Mouse (Mus musculus) neural tube, embryonic 14.5 days (tissue): ENCODE data around the gene Mcm2. TPM values are rescaled to one million over a fixed set of nuclear protein-coding genes. Genes with fewer than 3 reads are reported as not detected.
A peak's percentile ranks its signal among the peaks of the same experiment; 100 is the strongest.

Experiments
- ATAC-seq: fragments of 200-750 bp; cut with Nextera tagmentation; 2 replicates; pipeline ENCODE4 v1.8.0; 2017; ENCODE audit warnings: low read depth, mild to moderate bottlenecking, moderate TSS enrichment, moderate library complexity
- H3K27ac ChIP-seq: fragments of 300-500 bp; sonication (generic); 2 replicates; pipeline ENCODE4 v1.5.1; 2014; ENCODE audit warnings: low read depth, mild to moderate bottlenecking, control low read depth, low read length, moderate library complexity, mixed read lengths
- H3K27me3 ChIP-seq: fragments of 300-500 bp; sonication (generic); 2 replicates; pipeline ENCODE4 v1.6.1; 2014; ENCODE audit warnings: low read length; ENCODE audit not compliant: control insufficient read depth, insufficient read depth
- H3K36me3 ChIP-seq: fragments of 300-500 bp; sonication (generic); 2 replicates; pipeline ENCODE4 v1.6.1; 2014; ENCODE audit warnings: low read length, mixed read lengths; ENCODE audit not compliant: control insufficient read depth, insufficient read depth
- H3K4me1 ChIP-seq: fragments of 300-500 bp; sonication (generic); 2 replicates; pipeline ENCODE4 v1.6.1; 2014; ENCODE audit warnings: low read length; ENCODE audit not compliant: control insufficient read depth, insufficient read depth
- H3K4me2 ChIP-seq: fragments of 300-500 bp; sonication (generic); 2 replicates; pipeline ENCODE4 v1.6.1; 2014; ENCODE audit warnings: mild to moderate bottlenecking, low read depth, low read length, control low read depth
- H3K4me3 ChIP-seq: fragments of 300-500 bp; sonication (generic); 2 replicates; pipeline ENCODE4 v1.5.1; 2014; ENCODE audit warnings: low read depth, low read length, control low read depth, mixed read lengths
- H3K9ac ChIP-seq: fragments of 300-500 bp; sonication (generic); replicated peaks from 2 replicates; pipeline ENCODE4 v1.6.1; 2014; ENCODE audit warnings: low read depth, mild to moderate bottlenecking, control low read depth, low read length, mixed read lengths
- H3K9me3 ChIP-seq: fragments of 300-500 bp; sonication (generic); 2 replicates; pipeline ENCODE4 v1.6.1; 2016; ENCODE audit warnings: low read length; ENCODE audit not compliant: control insufficient read depth
- WGBS: fragments of 180-500 bp; shearing (Covaris S2); extraction: QIAGEN DNeasy Blood & Tissue Kit; methylation state at CpG from one replicate; pipeline ENCODE4 v1.1.7; 2014; 5-methylcytosine and 5-hydroxymethylcytosine counted together
- polyA plus RNA-seq: library from polyadenylated mRNA; unstranded; fragments of >200 nt; fragmentation: Nextera tagmentation; extraction: Ambion mirVana; gene quantifications from 2 replicates; pipeline ENCODE4 v1.2.1, GENCODE M21; 2014

Gene Mcm2
- polyA plus RNA-seq, 1 experiment from 2014 or later, result 15.1 TPM

DNA sequence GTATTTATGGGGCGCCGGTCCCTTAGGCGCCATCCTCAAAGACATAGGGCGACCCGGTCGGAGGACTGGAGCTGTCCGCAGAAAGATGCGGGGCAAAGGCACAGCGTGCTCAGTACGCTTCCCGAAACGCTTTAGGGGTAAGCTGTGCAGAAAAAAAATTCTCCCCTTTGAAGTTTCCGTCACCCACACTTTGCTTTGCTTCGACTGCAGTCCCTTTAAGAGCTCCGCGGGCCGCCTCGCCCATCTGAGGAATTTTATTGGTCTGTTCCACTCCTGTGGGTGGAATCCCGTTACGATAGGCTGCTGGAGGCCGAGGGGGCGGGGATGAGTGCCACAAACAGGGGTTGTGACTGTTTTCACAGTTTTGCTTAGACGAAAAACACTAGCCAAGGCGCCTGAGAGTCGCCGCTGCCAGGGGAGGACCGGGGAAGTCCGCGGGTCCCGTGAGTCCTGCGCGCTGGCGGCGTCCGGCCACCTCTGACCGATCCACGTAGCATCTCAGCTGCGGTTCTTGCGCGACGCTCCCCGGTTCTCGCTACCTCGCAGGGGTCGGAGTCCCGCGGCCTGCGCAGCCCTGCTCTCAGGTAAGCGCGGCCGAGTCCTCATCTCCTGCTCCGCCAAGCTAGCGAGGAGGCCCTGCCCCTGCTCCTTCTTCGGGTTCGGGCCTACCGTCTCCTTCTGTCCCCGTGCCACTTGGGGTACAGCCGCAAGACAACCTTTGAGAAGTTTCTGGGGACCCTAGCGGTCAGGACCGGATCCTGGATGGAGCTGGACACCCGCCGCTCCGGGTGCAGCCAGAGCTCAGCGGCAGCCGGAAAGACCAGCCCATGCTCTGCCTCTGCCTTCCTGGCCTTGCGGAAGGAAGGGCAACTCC lies 3.6 kb upstream of the Mcm2 start, which contains the start of gene Tpra1:
Tpra1 (plus strand) TSS at position 305 of the 874 bp plus-strand sequence.
- H3K4me2 ChIP-seq, result peak within 1 kb of the TSS; percentile 98
- WGBS, result under 1% methylated on average over 65 of the region's 66 CpGs
- no peaks in the 10 kb centered on the region for H3K9me3 ChIP-seq
- peak; percentile 91 for ATAC-seq
- H3K27me3 ChIP-seq, result no peaks in the 10 kb centered on the region
- H3K4me3 ChIP-seq, result peak within 1 kb of the TSS; percentile 72
- H3K36me3 ChIP-seq, result no peaks in the 10 kb centered on the region
- peaks cover 19% of the 10 kb centered on the region for H3K4me1 ChIP-seq
- H3K9ac ChIP-seq, result peak within 1 kb of the TSS; percentile 74
- peak within 1 kb of the TSS; percentile 61 for H3K27ac ChIP-seq

DNA sequence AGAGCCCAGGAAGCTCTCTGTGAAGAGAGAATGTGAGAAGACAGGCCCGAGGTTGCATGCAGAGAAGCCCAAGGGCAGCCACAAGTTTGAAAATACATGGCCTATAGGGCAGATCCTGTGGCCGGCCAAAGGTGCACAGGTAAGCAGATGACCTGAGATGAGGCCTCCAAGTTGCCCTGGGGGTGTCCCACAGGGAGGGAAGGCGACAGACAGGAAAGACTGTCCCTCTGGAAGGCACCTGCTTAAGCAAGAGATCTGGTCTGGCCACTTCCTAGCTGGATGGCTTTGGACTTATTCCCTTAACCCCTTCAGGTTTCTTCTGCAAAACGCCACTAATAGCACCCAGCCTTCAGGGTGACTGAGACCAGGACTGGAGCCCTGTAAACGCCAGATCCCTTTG lies 2.9 kb upstream of the Mcm2 start:
- Histone ChIP-seq H3K4me2 (peak overlapping the region; percentile 98), H3K9me3 (no peaks in the 10 kb centered on the region), H3K27ac (peak overlapping the region; percentile 55), H3K27me3 (no peaks in the 10 kb centered on the region), H3K4me3 (peak overlapping the region; percentile 72), H3K4me1 (peaks cover 18% of the 10 kb centered on the region), H3K36me3 (no peaks in the 10 kb centered on the region), H3K9ac (peak overlapping the region; percentile 60)
- ATAC-seq, result no peak
- whole genome bisulfite sequencing, result 9% methylated on average over 5 of the region's 5 CpGs

DNA sequence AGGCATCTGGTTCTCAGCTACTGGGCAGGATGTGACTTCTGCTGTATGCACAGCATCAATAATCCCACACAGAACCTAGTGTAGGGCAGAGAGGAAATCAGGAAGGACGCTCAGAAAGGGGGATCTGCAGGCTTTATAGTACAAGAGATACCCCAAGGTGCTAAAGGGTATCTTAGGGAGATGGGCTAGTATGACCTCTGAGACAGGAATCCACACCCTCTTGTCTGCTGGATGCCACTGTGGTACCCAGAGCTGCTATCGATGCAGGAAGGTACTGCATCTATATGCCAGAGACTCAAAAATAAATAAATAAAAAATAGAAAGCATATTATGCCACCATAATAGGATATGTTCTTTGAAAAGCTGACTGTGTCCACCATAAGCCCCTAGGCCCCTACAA lies 1.0 kb upstream of the Mcm2 start:
- Histone ChIP-seq H3K4me2 (no peak overlapping the region), H3K4me1 (peaks cover 17% of the 10 kb centered on the region), H3K9me3 (no peaks in the 10 kb centered on the region), H3K9ac (no peak overlapping the region), H3K27me3 (no peaks in the 10 kb centered on the region), H3K4me3 (no peak overlapping the region), H3K27ac (no peak overlapping the region), H3K36me3 (no peaks in the 10 kb centered on the region)
- 90% methylated on average over 2 of the region's 2 CpGs for WGBS
- no peak for ATAC-seq

DNA sequence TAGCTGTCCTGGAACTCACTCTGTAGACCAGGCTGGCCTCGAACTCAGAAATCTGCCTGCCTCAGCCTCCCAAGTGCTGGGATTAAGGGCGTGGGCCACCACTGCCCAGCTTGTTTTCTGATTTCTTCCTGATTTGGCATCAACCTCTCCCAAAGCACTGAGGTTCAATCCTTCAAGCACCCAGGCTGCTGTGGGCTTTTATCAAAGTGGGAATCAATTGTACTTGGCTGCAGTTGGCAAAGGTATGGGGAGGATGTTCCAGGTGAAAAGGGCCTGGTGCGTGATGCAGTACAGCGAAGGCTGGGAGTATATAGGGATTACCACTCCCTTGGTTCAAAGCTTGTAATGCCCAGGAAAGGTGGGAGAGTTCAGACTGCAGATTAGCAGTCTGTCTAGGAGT lies 506 bp upstream of the Mcm2 start:
- Histone ChIP-seq H3K4me2 (peak overlapping the region; percentile 86), H3K27ac (no peak overlapping the region), H3K4me3 (peak overlapping the region; percentile 47; the same call in 1 of the 2 replicates), H3K9ac (no peak overlapping the region), H3K4me1 (peaks cover 17% of the 10 kb centered on the region), H3K36me3 (no peaks in the 10 kb centered on the region), H3K9me3 (no peaks in the 10 kb centered on the region), H3K27me3 (no peaks in the 10 kb centered on the region)
- WGBS, result 60% methylated on average over 4 of the region's 4 CpGs
- ATAC-seq, result no peak

DNA sequence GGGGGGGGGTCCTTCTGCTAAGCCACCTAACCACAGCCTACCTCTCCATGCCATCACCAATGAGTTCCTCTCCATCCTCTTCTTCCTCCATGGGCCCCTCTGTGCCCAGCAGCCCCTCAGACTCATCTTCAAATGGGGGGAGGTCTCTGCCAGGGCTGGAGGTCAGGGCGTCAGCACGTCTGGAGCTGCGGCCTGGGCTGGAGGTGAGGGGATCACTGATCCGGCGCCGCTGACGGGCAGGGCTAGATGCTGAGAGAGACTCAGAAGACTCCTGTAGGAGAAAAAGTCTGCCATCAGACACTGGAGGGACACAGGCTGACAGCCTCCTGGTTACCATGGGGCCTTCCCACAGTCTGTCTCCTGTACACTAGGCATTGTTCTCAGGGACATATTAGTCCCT lies 1.3 kb downstream of the Mcm2 start:
- H3K4me3 ChIP-seq, result no peak overlapping the region
- no peaks in the 10 kb centered on the region for H3K9me3 ChIP-seq
- H3K4me2 ChIP-seq, result peak overlapping the region; percentile 16; the same call in 1 of the 2 replicates
- H3K36me3 ChIP-seq, result 0 out of 2 replicates have a peak, but pooled peaks cover 6% of the 10 kb centered on the region
- no peaks in the 10 kb centered on the region for H3K27me3 ChIP-seq
- no peak overlapping the region for H3K27ac ChIP-seq
- no peak overlapping the region for H3K9ac ChIP-seq
- 70% methylated on average over 7 of the region's 7 CpGs for WGBS
- H3K4me1 ChIP-seq, result peaks cover 9% of the 10 kb centered on the region; the same call in 1 of the 2 replicates
- no peak for ATAC-seq

DNA sequence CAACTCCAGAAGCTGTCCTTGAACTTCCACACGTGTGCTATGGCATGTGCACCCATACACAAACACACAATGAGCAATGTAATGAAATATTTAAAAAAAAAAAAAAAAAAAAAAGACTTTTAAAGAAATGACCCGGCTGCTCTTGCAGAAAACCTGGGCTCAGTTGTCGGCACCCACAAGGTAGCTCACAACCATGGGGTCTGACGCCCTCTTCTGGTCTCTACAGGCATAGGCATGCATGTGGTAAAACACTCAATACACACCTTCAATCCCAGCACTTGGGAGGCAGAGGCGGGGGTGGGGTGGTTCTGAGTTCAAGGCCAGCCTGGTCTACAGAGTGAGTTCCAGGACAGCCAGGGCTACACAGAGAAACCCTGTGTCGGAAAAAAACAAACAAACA lies 2.6 kb downstream of the Mcm2 start:
- no peak overlapping the region for H3K9ac ChIP-seq
- H3K4me3 ChIP-seq, result no peak overlapping the region
- no peaks in the 10 kb centered on the region for H3K9me3 ChIP-seq
- H3K27ac ChIP-seq, result no peak overlapping the region
- H3K4me1 ChIP-seq, result peaks cover 4% of the 10 kb centered on the region; the same call in 1 of the 2 replicates
- WGBS, result 87% methylated on average over 6 of the region's 6 CpGs
- H3K4me2 ChIP-seq, result no peak overlapping the region
- ATAC-seq, result no peak
- 0 out of 2 replicates have a peak, but pooled peaks cover 6% of the 10 kb centered on the region for H3K36me3 ChIP-seq
- H3K27me3 ChIP-seq, result no peaks in the 10 kb centered on the region

DNA sequence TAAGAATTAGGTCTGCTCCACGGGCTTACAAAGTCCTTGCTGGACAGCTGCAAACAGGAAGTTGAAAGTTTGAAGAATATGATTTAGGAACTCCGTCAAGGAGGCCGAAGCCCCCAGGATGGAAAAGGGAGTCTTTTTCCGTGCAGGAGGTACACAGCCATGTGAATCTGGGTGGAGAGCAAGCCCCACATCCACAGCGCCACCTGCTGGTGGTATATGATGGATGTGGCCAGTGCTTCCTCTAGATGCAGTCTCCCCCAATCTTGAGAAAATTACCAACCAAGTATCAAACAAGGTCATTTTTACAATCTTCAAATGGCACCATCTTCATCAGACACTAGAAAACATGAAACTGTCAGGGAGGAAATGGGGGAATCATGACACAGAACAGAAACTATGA lies 5.0 kb downstream of the Mcm2 start:
- no peak overlapping the region for H3K9ac ChIP-seq
- 62% methylated on average over 5 of the region's 5 CpGs for WGBS
- peaks cover 12% of the 10 kb centered on the region; the same call in 1 of the 2 replicates for H3K36me3 ChIP-seq
- peaks cover 4% of the 10 kb centered on the region; the same call in 1 of the 2 replicates for H3K4me1 ChIP-seq
- H3K4me2 ChIP-seq, result no peak overlapping the region
- H3K27me3 ChIP-seq, result no peaks in the 10 kb centered on the region
- no peak for ATAC-seq
- H3K4me3 ChIP-seq, result no peak overlapping the region
- no peak overlapping the region for H3K27ac ChIP-seq
- H3K9me3 ChIP-seq, result no peaks in the 10 kb centered on the region

DNA sequence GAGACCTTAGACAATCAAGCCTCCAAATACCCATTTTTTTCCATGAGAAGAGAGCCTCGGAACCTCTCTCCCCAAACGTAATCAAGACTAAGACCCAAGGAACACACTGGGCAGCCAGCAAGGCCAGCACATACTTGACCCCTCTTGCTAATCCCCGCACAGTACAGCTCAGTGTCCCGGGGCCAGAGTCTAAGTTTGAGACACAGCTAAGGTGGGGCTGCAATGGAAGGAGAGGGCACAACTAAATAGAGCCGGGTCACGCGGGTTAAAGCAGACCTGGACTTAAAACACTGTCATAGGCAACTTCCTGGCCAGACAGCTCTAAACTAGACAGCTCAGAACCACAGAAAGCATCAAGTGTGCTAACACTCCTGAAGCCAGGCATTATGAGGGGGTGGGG lies 7.7 kb downstream of the Mcm2 start:
- no peak for ATAC-seq
- WGBS, result 96% methylated on average over 7 of the region's 7 CpGs

DNA sequence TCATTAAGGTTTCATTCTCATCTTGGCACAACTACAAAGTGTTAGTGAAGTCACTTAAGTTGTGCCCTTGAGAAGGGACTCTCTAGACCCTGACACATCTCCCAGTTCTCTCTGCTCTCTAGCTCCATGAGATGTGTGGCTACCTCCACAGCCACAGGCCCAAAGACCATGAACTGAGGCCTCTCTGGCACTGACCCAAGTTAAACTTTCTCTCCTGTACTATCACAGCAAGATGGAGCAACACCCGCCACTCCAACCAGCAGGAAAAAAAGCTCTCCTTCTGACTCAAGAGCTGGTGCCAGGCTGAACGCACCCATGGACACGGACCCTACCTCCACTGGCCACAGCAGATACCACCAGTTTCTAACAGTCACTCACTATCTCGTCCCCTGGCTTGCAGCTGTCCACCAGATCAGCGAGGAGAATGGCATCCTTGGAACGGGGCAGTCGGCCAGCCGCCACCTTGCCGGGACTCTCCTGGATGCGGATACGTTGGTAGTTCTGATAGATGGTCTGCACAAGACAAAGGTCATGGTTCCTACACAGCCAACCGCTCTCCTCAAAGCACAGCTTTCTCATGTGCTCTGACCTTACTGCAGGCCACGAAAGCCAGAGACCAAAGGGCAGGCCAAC lies 9.1 kb downstream of the Mcm2 start:
- Histone ChIP-seq H3K4me1 (no peaks in the 10 kb centered on the region), H3K27me3 (no peaks in the 10 kb centered on the region), H3K9me3 (no peaks in the 10 kb centered on the region), H3K36me3 (peaks cover 18% of the 10 kb centered on the region; the same call in 1 of the 2 replicates), H3K4me2 (no peak overlapping the region), H3K4me3 (no peak overlapping the region), H3K9ac (no peak overlapping the region), H3K27ac (no peak overlapping the region)
- WGBS, result 91% methylated on average over 13 of the region's 13 CpGs
- no peak for ATAC-seq

More for the DNA sequence above, 7.7 kb downstream of the Mcm2 start:
- H3K36me3 ChIP-seq, result peaks cover 18% of the 10 kb centered on the region; the same call in 1 of the 2 replicates
- H3K4me3 ChIP-seq, result no peak overlapping the region
- no peak overlapping the region for H3K9ac ChIP-seq
- no peaks in the 10 kb centered on the region for H3K9me3 ChIP-seq
- no peak overlapping the region for H3K27ac ChIP-seq
- H3K27me3 ChIP-seq, result no peaks in the 10 kb centered on the region
- H3K4me1 ChIP-seq, result no peaks in the 10 kb centered on the region
- H3K4me2 ChIP-seq, result no peak overlapping the region
